Mouse (Mus musculus): Measurements from ENCODE around the gene Clec4f. TPM values are rescaled to one million over a fixed set of nuclear protein-coding genes. Genes with fewer than 3 reads are reported as not detected.

The Clec4f gene
- polyA plus RNA-seq, 1 experiment from 2014 or later: 0.08 TPM

Other genes with a start within 250 kb of the Clec4f start
- 43.8 and 47.1 TPM in 2 replicates for gene Tet3, start 197.1 kb downstream of the Clec4f start, polyA plus RNA-seq (2015; fragmentation: Nextera tagmentation; extraction: Ambion mirVana)
- 78.3 and 87.0 TPM in 2 replicates for gene Dguok, start 149.2 kb downstream of the Clec4f start, polyA plus RNA-seq (2015; fragmentation: Nextera tagmentation; extraction: Ambion mirVana)
- gene Actg2, start 119.9 kb downstream of the Clec4f start, polyA plus RNA-seq (2015; fragmentation: Nextera tagmentation; extraction: Ambion mirVana): 123 and 128 TPM in 2 replicates
- gene Stambp, start 83.5 kb downstream of the Clec4f start, polyA plus RNA-seq (2015; fragmentation: Nextera tagmentation; extraction: Ambion mirVana): 25.8 and 28.0 TPM in 2 replicates
- gene Cd207, start 21.7 kb upstream of the Clec4f start, polyA plus RNA-seq (2015; fragmentation: Nextera tagmentation; extraction: Ambion mirVana): not detected in 2 replicates
- gene Vax2, start 55.1 kb upstream of the Clec4f start, polyA plus RNA-seq (2015; fragmentation: Nextera tagmentation; extraction: Ambion mirVana): not detected in 2 replicates
- gene Atp6v1b1, start 86.8 kb upstream of the Clec4f start, polyA plus RNA-seq (2015; fragmentation: Nextera tagmentation; extraction: Ambion mirVana): 1.4 TPM in 2 replicates
- gene Ankrd53, start 106.5 kb upstream of the Clec4f start, polyA plus RNA-seq (2015; fragmentation: Nextera tagmentation; extraction: Ambion mirVana): 0.14 TPM in 1 of 2 replicates, not detected in the other
- gene Tex261, start 119.6 kb upstream of the Clec4f start, polyA plus RNA-seq (2015; fragmentation: Nextera tagmentation; extraction: Ambion mirVana): 86.3 and 105 TPM in 2 replicates
- 58.3 and 63.5 TPM in 2 replicates for gene Nagk, start 138.8 kb upstream of the Clec4f start, polyA plus RNA-seq (2015; fragmentation: Nextera tagmentation; extraction: Ambion mirVana)
- 17.4 and 18.2 TPM in 2 replicates for gene Paip2b, start 175.6 kb upstream of the Clec4f start, polyA plus RNA-seq (2015; fragmentation: Nextera tagmentation; extraction: Ambion mirVana)
- gene Zfp638, start 210.9 kb upstream of the Clec4f start, polyA plus RNA-seq (2015; fragmentation: Nextera tagmentation; extraction: Ambion mirVana): 56.6 and 58.7 TPM in 2 replicates

Measured in lung, embryonic 16.5 days (tissue).